Mouse (Mus musculus) megakaryocyte progenitor cell, adult 5-6 weeks (primary cell): Measurements from ENCODE around the gene Notch2. TPM values are rescaled to one million over a fixed set of nuclear protein-coding genes. Genes with fewer than 3 reads are reported as not detected.
"Not testable (repeated sequence)": the region's sequence is repeated elsewhere in the genome, so short reads cannot be mapped to it uniquely, and the experiment has no call there.

Experiments used
- ATAC-seq: replicated peaks from 2 replicates; pipeline ENCODE4 v1.8.0; 2016; ENCODE audit warnings: mild to moderate bottlenecking, moderate TSS enrichment, inconsistent platforms; ENCODE audit not compliant: poor library complexity
- total RNA-seq, 2 experiments: library from RNA; stranded (forward) in 1 of 2; stranded (reverse) in 1 of 2; fragments of 157-497, 149-512 nt in 1 of 2; fragments of 200-1000 nt in 1 of 2; gene quantifications; 2 replicates each; pipeline versions ENCODE4 v1.2.3 to v1.2.4; 2015 to 2017

Gene Notch2
- total RNA-seq, 2 experiments from 2014 or later: 21.8 to 23.5 TPM

GRCm38 (mm10) chr3:98093954-98094353, 80.6 kb downstream of the Notch2 start:
- ATAC-seq: no peak

- ATAC-seq: no peak
Measured at GRCm38 (mm10) chr3:98094629-98095583, 81.6 kb downstream of the Notch2 start.

- no peak for ATAC-seq
Measured at GRCm38 (mm10) chr3:98096981-98097380, 83.7 kb downstream of the Notch2 start.

DNA sequence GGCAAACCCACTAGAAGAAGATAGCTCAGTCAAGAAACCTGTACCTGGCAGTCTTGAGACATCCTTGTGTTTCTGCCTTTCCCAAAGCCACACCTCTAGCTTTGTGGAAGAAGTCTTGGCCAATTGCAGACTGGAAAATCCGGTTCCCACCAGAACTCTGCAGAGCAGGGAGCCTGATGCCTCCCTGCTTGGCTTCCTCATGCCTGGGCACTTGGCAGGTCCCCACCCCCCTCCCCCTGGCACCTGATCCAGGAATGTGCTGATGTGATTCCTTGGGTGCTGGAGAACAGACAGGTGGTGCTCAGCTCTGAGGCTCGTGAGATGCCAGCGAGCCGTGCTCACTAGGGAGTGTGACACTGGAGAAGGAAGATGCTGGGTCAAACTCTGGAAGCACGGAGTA, 85.3 kb downstream of the Notch2 start:
- no peak for ATAC-seq

DNA sequence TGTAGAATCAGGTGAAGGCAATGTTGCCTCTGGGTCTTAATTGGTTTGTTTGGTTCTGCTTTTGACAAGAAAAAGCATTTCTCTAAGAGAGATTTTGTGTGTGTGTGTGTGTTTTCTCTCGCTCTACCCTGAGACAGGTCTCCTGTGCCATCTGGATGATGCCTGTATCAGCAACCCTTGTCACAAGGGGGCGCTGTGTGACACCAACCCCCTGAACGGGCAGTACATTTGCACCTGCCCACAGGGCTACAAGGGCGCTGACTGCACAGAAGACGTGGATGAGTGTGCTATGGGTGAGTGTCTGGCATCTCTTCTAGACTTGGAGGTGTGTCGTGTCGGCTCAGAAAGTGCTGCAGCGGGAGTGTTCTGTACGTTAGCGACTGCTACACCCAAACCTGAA, 86.0 kb downstream of the Notch2 start:
- peak; percentile 75 for ATAC-seq

DNA sequence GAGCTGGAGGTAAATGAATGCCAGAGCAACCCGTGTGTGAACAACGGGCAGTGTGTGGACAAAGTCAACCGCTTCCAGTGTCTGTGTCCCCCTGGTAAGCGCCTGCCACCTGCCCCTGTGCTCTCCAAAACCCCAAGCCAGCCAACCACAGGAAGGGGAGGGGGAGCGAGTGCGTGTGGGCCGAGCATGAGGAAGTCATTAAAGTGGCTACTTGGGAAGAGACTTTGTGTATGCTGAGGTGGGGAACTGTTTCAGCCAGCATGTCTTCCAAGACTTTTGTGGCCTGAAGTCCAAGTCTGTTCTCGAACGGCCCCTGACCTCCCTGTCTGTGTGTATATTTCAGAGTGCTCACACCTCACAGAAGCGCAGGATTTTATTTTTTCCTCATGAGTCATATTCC, 88.2 kb downstream of the Notch2 start:
- ATAC-seq: peak; percentile 90

- ATAC-seq: no peak
Measured at GRCm38 (mm10) chr3:98104851-98105471, 91.6 kb downstream of the Notch2 start.

GRCm38 (mm10) chr3:98105496-98105895, 92.2 kb downstream of the Notch2 start:
- no peak for ATAC-seq

GRCm38 (mm10) chr3:98106115-98106514, 92.8 kb downstream of the Notch2 start:
- no peak for ATAC-seq

DNA sequence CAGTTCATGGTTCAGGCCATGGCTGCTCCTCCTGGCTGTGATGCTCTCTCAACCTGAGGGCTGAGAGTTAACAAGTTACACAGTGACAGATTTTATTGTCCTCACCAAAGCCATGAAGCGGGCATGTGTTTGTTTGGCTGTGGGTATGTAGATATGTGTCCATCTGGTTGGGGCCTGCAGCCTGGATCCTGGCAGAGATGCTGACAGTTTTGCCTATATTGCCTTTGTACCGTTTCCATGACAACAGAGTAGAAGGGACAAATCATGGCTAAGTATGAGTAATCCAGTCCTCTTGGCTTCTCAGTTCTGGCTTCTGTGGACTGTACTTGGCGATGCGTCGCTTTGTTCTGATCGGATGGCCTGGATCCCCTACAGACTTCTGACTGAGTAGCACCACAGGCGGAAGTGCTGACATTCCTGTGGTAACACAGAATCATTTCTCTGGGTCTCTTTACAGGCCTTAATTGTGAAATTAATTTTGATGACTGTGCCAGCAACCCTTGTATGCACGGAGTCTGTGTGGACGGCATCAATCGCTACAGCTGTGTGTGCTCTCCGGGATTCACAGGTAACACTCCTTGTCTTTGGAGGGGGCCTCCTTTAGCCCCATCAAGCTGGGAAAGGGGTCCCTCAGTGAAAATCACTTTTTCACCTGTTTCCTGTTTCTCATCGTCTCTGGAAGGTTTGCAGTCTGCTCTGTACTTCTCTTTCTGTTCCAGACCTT, 93.4 kb downstream of the Notch2 start:
- no peak for ATAC-seq

DNA sequence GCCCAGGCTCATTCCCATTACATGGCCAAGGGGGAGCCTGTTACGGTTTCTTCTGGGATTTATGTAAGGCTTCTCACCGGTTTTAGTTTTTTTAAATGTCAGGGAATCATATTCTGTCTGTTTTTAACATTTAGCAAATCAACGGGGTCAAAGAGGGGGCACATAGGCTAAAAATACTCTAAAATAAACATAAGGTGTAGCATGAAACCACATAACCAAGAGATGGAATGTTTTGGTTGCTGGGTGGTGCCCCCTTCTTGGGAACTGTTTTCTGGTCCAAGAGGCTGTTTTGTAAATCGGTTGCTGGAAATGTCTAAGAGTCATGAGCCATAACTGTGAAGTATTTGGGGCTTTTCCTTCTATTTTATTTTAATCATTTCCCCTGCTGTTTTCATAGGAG, 95.1 kb downstream of the Notch2 start:
- no peak for ATAC-seq

DNA sequence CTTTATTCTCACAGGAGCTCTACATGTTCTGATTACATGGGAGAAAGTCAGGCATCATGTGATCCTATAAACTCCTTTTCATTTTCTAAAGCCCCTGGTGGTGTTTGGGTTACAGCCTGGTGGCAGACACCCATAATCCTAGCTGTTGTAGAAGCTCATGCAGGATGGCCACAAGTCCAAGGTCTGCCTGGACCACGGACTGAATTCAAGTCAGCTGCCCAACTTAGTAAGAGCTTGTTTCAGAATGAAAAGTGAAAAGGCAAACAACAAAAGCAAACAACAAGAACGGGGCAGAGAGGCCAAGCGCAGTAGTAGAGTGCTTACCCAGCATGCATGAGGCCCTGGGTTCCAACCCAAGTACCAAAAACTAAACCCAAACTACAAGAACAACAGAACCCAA, 95.5 kb downstream of the Notch2 start:
- no peak for ATAC-seq

DNA sequence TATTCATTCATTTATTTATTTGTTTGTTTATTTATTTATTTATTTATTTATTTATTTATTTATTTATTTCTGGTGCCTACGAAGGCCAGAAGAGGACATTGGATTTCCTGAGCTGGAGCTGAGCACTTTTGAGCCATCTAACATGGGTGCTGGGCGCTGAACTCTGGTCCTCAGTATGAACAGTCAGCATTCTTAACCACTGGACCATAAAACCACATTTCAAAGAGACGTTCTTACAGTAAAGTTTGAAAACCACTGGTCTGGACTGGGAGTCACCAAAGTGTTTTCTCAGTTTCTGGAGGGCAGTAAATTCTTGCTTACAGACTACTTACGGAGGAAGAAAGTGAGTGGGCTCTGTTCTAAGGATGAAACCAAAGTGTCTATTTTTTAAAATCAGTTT, 97.3 kb downstream of the Notch2 start:
- ATAC-seq: no peak

GRCm38 (mm10) chr3:98118252-98118651, 104.9 kb downstream of the Notch2 start:
- no peak for ATAC-seq

DNA sequence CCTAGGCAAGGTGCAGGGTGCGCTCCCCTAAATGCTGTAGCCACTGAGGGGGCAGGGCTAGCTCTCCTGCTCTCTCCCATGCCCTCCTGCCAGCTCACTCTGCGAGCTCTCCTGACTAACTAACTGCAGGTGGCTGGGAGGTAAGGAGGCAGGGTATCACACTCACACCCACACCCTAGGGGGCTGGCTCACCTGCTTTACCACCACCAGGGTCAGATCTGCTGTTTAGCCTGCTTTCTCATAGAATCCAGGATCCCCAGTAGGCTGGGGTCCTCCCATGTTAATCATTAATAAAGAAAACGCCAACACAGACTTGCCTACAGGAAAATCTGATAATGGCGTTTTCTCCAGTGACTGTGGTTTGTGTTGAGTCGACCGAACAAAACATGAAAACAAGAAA, 106.0 kb downstream of the Notch2 start:
- ATAC-seq: no peak

GRCm38 (mm10) chr3:98120884-98121283, 107.6 kb downstream of the Notch2 start:
- no peak for ATAC-seq

GRCm38 (mm10) chr3:98127775-98128174, 114.4 kb downstream of the Notch2 start:
- no peak for ATAC-seq

DNA sequence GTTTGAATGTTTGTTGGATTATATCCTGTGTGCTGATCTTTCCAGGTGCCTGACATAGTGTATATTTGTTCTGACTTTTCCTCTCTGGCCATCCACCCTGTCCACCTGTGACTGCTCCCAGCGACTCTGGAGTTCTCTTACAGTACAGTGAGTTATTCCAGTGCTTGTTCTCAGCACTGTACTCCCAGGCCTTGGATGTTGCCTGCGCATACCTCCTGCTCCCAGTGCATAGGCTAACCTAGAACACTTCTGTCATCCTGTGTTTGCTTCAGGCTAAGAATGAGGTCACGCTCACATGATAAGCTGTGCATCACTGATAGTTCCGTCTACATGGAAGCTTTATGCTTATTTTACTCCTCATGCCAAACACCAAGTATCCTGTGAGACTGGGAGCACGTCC, 115.4 kb downstream of the Notch2 start:
- ATAC-seq: no peak

- ATAC-seq: not testable (repeated sequence)
Measured at GRCm38 (mm10) chr3:98132140-98132539, 118.8 kb downstream of the Notch2 start.

DNA sequence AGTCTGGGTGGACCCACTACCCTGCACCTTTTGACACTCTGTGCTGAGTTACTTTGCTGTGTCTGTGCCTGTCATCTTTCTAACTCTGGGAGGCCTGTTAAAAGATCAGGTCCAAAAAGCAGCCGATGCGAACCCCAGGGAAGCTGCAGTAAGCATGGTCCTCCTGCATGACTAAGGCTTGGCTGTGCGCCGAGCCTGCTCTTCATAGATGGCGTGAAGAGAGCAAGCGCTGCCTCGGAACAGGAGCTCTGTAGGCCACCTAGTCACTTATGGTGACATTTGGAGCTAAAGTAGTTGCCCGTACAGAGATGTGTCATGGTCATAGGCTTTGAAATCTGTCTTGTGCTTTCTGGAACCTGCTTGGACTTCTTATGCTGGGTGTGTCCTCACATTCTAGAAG, 119.3 kb downstream of the Notch2 start:
- no peak for ATAC-seq

DNA sequence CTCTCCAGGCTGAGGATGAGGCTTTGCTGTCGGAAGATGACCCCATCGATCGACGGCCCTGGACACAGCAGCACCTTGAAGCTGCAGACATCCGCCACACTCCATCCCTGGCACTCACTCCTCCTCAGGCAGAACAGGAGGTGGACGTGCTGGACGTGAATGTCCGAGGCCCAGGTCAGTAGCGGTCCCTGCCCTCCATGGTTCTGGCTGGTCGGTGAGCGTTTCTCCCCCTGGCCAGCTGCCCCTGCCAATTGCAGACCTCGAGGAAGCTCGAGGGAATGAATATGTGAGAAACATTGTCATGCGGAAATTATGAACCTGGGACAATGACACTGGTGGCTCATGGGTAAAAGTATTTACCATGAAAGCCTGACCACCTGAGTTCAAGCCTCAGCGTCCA, 128.1 kb downstream of the Notch2 start:
- no peak for ATAC-seq

GRCm38 (mm10) chr3:98142862-98143261, 129.5 kb downstream of the Notch2 start:
- no peak for ATAC-seq
